ENCODE assay signal across 24 mouse cellular contexts in genomic region chr2:70953616-70954015, GRCm38 (mm10).
DNase-seq lines count a peak whose midpoint lies in the region; ATAC-seq and TF ChIP-seq lines count a peak whose summit lies in the region.
"Had no signal": no experiment of that assay in that cellular context is flagged by ENCODE, and none has a peak within 500 bp of the region (broad histone marks: within the 10 kb centered on the region; RNA-seq: fewer than 3 reads in every experiment).

No protein-coding gene starts in this region.

- H3K27me3 ChIP-seq in liver, embryonic 13.5 days, result no peaks in the 10 kb centered on the region
- no peaks in the 10 kb centered on the region for H3K27me3 ChIP-seq in heart, adult 2 months (ENCODE audit: control insufficient read depth, insufficient read depth, low read length)
- H3K27me3 ChIP-seq: embryonic facial prominence, embryonic 12.5 days; forebrain, embryonic 13.5 days; hindbrain, embryonic 15.5 days; midbrain, embryonic 15.5 days; neural tube, embryonic 12.5 days had no signal

- H3K4me1 ChIP-seq in liver, embryonic 13.5 days (replicated peaks), result peaks cover 27% of the 10 kb centered on the region
- H3K4me1 ChIP-seq in heart, adult 2 months (ENCODE audit: control insufficient read depth, insufficient read depth, low read length), result no peaks in the 10 kb centered on the region
- H3K4me1 ChIP-seq: embryonic facial prominence, embryonic 12.5 days; forebrain, embryonic 13.5 days; heart, embryonic 10.5 days; hindbrain, embryonic 15.5 days; neural tube, embryonic 12.5 days had no signal

- H3K27ac ChIP-seq in liver, embryonic 13.5 days, result no peak overlapping the region
- H3K27ac ChIP-seq in heart, adult 2 months, result no peak overlapping the region
- H3K27ac ChIP-seq: embryonic facial prominence, embryonic 12.5 days; forebrain, embryonic 13.5 days; gastrocnemius, adult 2 months; heart, embryonic 10.5 days; hindbrain, embryonic 15.5 days; left cerebral cortex, adult 2 months; midbrain, embryonic 15.5 days; neural tube, embryonic 12.5 days had no signal

- no peaks in the 10 kb centered on the region for H3K9me3 ChIP-seq in liver, embryonic 13.5 days (replicated peaks)
- H3K9me3 ChIP-seq: embryonic facial prominence, embryonic 12.5 days; forebrain, embryonic 13.5 days; heart, embryonic 10.5 days; hindbrain, embryonic 15.5 days; midbrain, embryonic 15.5 days; neural tube, embryonic 12.5 days had no signal

- H3K4me3 ChIP-seq in liver, embryonic 13.5 days (replicated peaks), result no peak overlapping the region
- H3K4me3 ChIP-seq in heart, adult 2 months, result no peak overlapping the region
- H3K4me3 ChIP-seq: embryonic facial prominence, embryonic 12.5 days; erythroblast, embryonic 14.5 days; forebrain, embryonic 13.5 days; gastrocnemius, adult 2 months; heart, embryonic 10.5 days; hindbrain, embryonic 15.5 days; left cerebral cortex, adult 2 months; midbrain, embryonic 15.5 days; neural tube, embryonic 12.5 days had no signal

- no peak for TF ChIP-seq POLR2A in heart, adult 2 months (IDR thresholded peaks at IDR 0.05; ENCODE audit: insufficient read depth, low read depth, low read length)

- H3K79me2 ChIP-seq in heart, adult 2 months (replicated peaks; ENCODE audit: control insufficient read depth, insufficient read depth, low read length), result no peaks in the 10 kb centered on the region

- WGBS in liver, embryonic 13.5 days (ENCODE audit: insufficient replicate concordance), result 12% methylated on average over 2 of the region's 2 CpGs
- 39% methylated on average over 2 of the region's 2 CpGs for WGBS in heart, adult 2 months

- H3K4me2 ChIP-seq in liver, embryonic 13.5 days, result no peak overlapping the region
- H3K4me2 ChIP-seq: embryonic facial prominence, embryonic 12.5 days; forebrain, embryonic 13.5 days; hindbrain, embryonic 15.5 days; midbrain, embryonic 15.5 days; neural tube, embryonic 12.5 days had no signal

- ATAC-seq in erythroid progenitor cell, adult 5-6 weeks (replicated peaks; ENCODE audit: low FRiP score, poor library complexity, severe bottlenecking), result peak; percentile 92
- peak; percentile 93 for ATAC-seq in liver, embryonic 13.5 days (ENCODE audit: low read depth)
- ATAC-seq in megakaryocyte-erythroid progenitor cell, adult 5-6 weeks (replicated peaks; ENCODE audit: low FRiP score, low TSS enrichment, poor library complexity, severe bottlenecking), result peak; percentile 88
- ATAC-seq: forebrain, embryonic 13.5 days; midbrain, embryonic 15.5 days had no signal

- intact Hi-C loops in heart, adult 2 months (cut with DNase I), result no loop called here
- intact Hi-C loops in left cerebral cortex, postnatal 25 days (cut with DNase I), result no loop called here

- H3K9ac ChIP-seq in liver, embryonic 13.5 days, result no peak overlapping the region
- no peak overlapping the region for H3K9ac ChIP-seq in heart, adult 2 months (ENCODE audit: low read depth, low read length)
- H3K9ac ChIP-seq: embryonic facial prominence, embryonic 12.5 days; forebrain, embryonic 13.5 days; hindbrain, embryonic 15.5 days; midbrain, embryonic 15.5 days; neural tube, embryonic 12.5 days had no signal

- TF ChIP-seq CTCF in heart, adult 2 months (IDR thresholded peaks at IDR 0.05), result no peak

- TF ChIP-seq EP300 in heart, adult 2 months (IDR thresholded peaks at IDR 0.05; ENCODE audit: insufficient read depth, low read depth, low read length), result no peak

- peak; percentile 23 for DNase-seq in c-Kit-positive CD71-positive TER-119-positive erythroid progenitor cells, embryonic 14.5 days (ENCODE audit: low spot score)
- DNase-seq in liver, embryonic 13.5 days, result peak; percentile 48
- no peak for DNase-seq in heart, adult 2 months
- no peak for DNase-seq in left cerebral cortex, postnatal 25 days (ENCODE audit: low spot score in 2 of 2)
- no peak for DNase-seq in Muller cell, postnatal 12 days (ENCODE audit: inconsistent ontology term)
- DNase-seq: cerebellum, adult 11-12 months; cerebellum, postnatal 14 days; gastrocnemius, adult 2 months; heart, postnatal 4 days; kidney, adult 18-20 months; left cerebral cortex, postnatal 4 days; lung, postnatal 14 days; thymus, adult 18-20 months; thymus, postnatal 36 days had no signal

- H3K36me3 ChIP-seq in liver, embryonic 13.5 days, result no peaks in the 10 kb centered on the region
- H3K36me3 ChIP-seq in heart, adult 2 months (ENCODE audit: control insufficient read depth, insufficient read depth, low read length), result no peaks in the 10 kb centered on the region
- H3K36me3 ChIP-seq: embryonic facial prominence, embryonic 12.5 days; heart, embryonic 10.5 days; hindbrain, embryonic 15.5 days; midbrain, embryonic 15.5 days; neural tube, embryonic 12.5 days had no signal

Comparison
In these comparisons a context has a peak if more than half of its experiments do, and no peak if none do; other contexts are left out.
1. DNase-seq: peak in c-Kit-positive CD71-positive TER-119-positive erythroid progenitor cells, embryonic 14.5 days (single experiment) and liver, embryonic 13.5 days (single experiment); none in heart, adult 2 months (0 of 2), left cerebral cortex, postnatal 25 days (0 of 2) and Muller cell, postnatal 12 days (single experiment).
2. Peak in every context shown above with its lines, with median percentiles within 50 percentile points of each other: ATAC-seq.